Mouse (Mus musculus) ovary, postnatal 36 days (tissue): ENCODE measurements around the gene Nelfcd.

Experiments
- DNase-seq: peaks from one replicate; pipeline ENCODE4 v3.0.0; 2022; ENCODE audit warnings: low spot score, mixed read lengths

Nelfcd gene

GRCm38 (mm10) chr2:174415731-174416310 lies at the start of gene Nelfcd:
TSS of gene Nelfcd (plus strand) at chr2:174415804.
- peak; percentile 94 for DNase-seq

- no peak for DNase-seq
Measured at GRCm38 (mm10) chr2:174366571-174366970, 49.0 kb upstream of the Nelfcd start.

GRCm38 (mm10) chr2:174381021-174381420 lies 34.6 kb upstream of the Nelfcd start:
- DNase-seq: no peak

GRCm38 (mm10) chr2:174391936-174392335 lies 23.7 kb upstream of the Nelfcd start:
- no peak for DNase-seq

GRCm38 (mm10) chr2:174392554-174392953 lies 23.1 kb upstream of the Nelfcd start:
- no peak for DNase-seq

GRCm38 (mm10) chr2:174393383-174393782 lies 22.2 kb upstream of the Nelfcd start:
- DNase-seq: no peak

- no peak for DNase-seq
Measured at GRCm38 (mm10) chr2:174396643-174397042, 19.0 kb upstream of the Nelfcd start.

GRCm38 (mm10) chr2:174397065-174397464 lies 18.5 kb upstream of the Nelfcd start:
- DNase-seq: no peak

- no peak for DNase-seq
Measured at GRCm38 (mm10) chr2:174397881-174398280, 17.7 kb upstream of the Nelfcd start.

GRCm38 (mm10) chr2:174400396-174400795 lies 15.2 kb upstream of the Nelfcd start:
- no peak for DNase-seq

- DNase-seq: no peak
Measured at GRCm38 (mm10) chr2:174410222-174410621, 5.4 kb upstream of the Nelfcd start.

GRCm38 (mm10) chr2:174413127-174413526 lies 2.5 kb upstream of the Nelfcd start:
- no peak for DNase-seq

- DNase-seq: no peak
Measured at GRCm38 (mm10) chr2:174415001-174415730, 438 bp upstream of the Nelfcd start.

GRCm38 (mm10) chr2:174421107-174421506 lies 5.5 kb downstream of the Nelfcd start:
- no peak for DNase-seq

GRCm38 (mm10) chr2:174424301-174425085 lies 8.9 kb downstream of the Nelfcd start:
- DNase-seq: no peak

- no peak for DNase-seq
Measured at GRCm38 (mm10) chr2:174426856-174427255, 11.3 kb downstream of the Nelfcd start.

GRCm38 (mm10) chr2:174428076-174428835 lies 12.7 kb downstream of the Nelfcd start:
- DNase-seq: no peak

GRCm38 (mm10) chr2:174428996-174429591 lies 13.5 kb downstream of the Nelfcd start:
- no peak for DNase-seq

- no peak for DNase-seq
Measured at GRCm38 (mm10) chr2:174434943-174435342, 19.3 kb downstream of the Nelfcd start.

- DNase-seq: no peak
Measured at GRCm38 (mm10) chr2:174436076-174436701, 20.6 kb downstream of the Nelfcd start.
